Mouse (Mus musculus): ENCODE data around the gene Olfr1215. TPM values are rescaled to one million over a fixed set of nuclear protein-coding genes. Genes with fewer than 3 reads are reported as not detected.

Gene Olfr1215
- polyA plus RNA-seq, 1 experiment, result not detected

DNA sequence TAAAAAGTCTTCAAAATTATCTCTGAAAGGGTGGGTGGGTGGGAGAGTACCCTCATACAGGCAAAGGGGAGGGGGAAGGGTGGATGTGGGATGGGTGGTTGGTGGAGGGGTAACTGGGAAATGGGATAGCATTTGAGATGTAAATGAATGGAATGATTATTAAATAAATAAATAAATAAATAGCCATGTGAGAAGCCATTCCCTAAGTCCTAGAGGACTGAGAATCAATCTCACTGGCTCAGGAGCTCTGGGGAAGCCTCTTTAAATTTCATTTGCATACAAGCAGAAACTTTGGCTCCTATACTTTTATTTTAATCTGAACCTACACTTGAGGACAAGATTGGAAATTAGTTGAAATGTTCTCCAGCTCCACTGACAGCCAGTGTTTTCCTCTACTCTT, 53.1 kb downstream of the Olfr1215 start, which contains the start of gene Olfr1212:
Olfr1212 (plus strand) TSS at position 301 of the 400 bp plus-strand sequence.
- Histone ChIP-seq H3K79me2 (ENCODE audit: control insufficient read depth, insufficient read depth) (no peaks in the 10 kb centered on the region), H3K27me3 (ENCODE audit: control insufficient read depth, insufficient read depth, insufficient read length) (no peaks in the 10 kb centered on the region), H3ac (ENCODE audit: control insufficient read depth, insufficient read length, low read depth) (no peak within 1 kb of the TSS), H3K4me3 (ENCODE audit: insufficient read depth, poor library complexity, severe bottlenecking) (no peak within 1 kb of the TSS), H3K79me3 (ENCODE audit: low read depth) (no peaks in the 10 kb centered on the region), H3K36me3 (ENCODE audit: control insufficient read depth, insufficient read depth) (no peaks in the 10 kb centered on the region)
- no peak for TF ChIP-seq FOSL1 (IDR thresholded peaks at IDR 0.05; ENCODE audit: insufficient read depth, low read length, poor library complexity, severe bottlenecking)
- TF ChIP-seq MYOD1 (IDR thresholded peaks at IDR 0.05; ENCODE audit: control insufficient read depth, insufficient read length, low read depth), result no peak
- TF ChIP-seq USF1 (IDR thresholded peaks at IDR 0.05; ENCODE audit: low read depth), result no peak
- no peak for TF ChIP-seq CEBPB (IDR thresholded peaks at IDR 0.05; ENCODE audit: low read depth)
- no peak for TF ChIP-seq MAX (IDR thresholded peaks at IDR 0.05)
- TF ChIP-seq CTCF (IDR thresholded peaks at IDR 0.05; ENCODE audit: control insufficient read depth, insufficient read depth, insufficient read length), result no peak
- no peak for TF ChIP-seq MYOG (IDR thresholded peaks at IDR 0.05; ENCODE audit: control insufficient read depth, extremely low read depth, insufficient read length)

Other genes with a start within 250 kb of the Olfr1215 start
- gene Olfr1199, start 246.5 kb downstream of the Olfr1215 start, polyA plus RNA-seq (2012; fragmentation: generic; extraction: Trizol), result not detected
- not detected for gene Olfr1200, start 236.5 kb downstream of the Olfr1215 start, polyA plus RNA-seq (2012; fragmentation: generic; extraction: Trizol)
- gene Olfr1201, start 213.9 kb downstream of the Olfr1215 start, polyA plus RNA-seq (2012; fragmentation: generic; extraction: Trizol), result not detected
- not detected for gene Olfr1202, start 192.5 kb downstream of the Olfr1215 start, polyA plus RNA-seq (2012; fragmentation: generic; extraction: Trizol)
- not detected for gene Olfr1205, start 177.2 kb downstream of the Olfr1215 start, polyA plus RNA-seq (2012; fragmentation: generic; extraction: Trizol)
- not detected for gene Olfr1204, start 157.7 kb downstream of the Olfr1215 start, polyA plus RNA-seq (2012; fragmentation: generic; extraction: Trizol)
- not detected for gene Olfr1206, start 143.7 kb downstream of the Olfr1215 start, polyA plus RNA-seq (2012; fragmentation: generic; extraction: Trizol)
- gene Olfr1208, start 104.7 kb downstream of the Olfr1215 start, polyA plus RNA-seq (2012; fragmentation: generic; extraction: Trizol), result not detected
- not detected for gene Olfr1209, start 91.8 kb downstream of the Olfr1215 start, polyA plus RNA-seq (2012; fragmentation: generic; extraction: Trizol)
- not detected for gene Olfr1211, start 68.9 kb downstream of the Olfr1215 start, polyA plus RNA-seq (2012; fragmentation: generic; extraction: Trizol)
- gene Olfr1212, start 53.0 kb downstream of the Olfr1215 start, polyA plus RNA-seq (2012; fragmentation: generic; extraction: Trizol), result not detected
- not detected for gene Gm13762, start 26.7 kb downstream of the Olfr1215 start, polyA plus RNA-seq (2012; fragmentation: generic; extraction: Trizol)
- gene Olfr1214, start 14.3 kb downstream of the Olfr1215 start, polyA plus RNA-seq (2012; fragmentation: generic; extraction: Trizol), result not detected
- not detected for gene Olfr1216, start 11.4 kb upstream of the Olfr1215 start, polyA plus RNA-seq (2012; fragmentation: generic; extraction: Trizol)
- gene Olfr1217, start 25.1 kb upstream of the Olfr1215 start, polyA plus RNA-seq (2012; fragmentation: generic; extraction: Trizol), result not detected
- not detected for gene Olfr1218, start 54.2 kb upstream of the Olfr1215 start, polyA plus RNA-seq (2012; fragmentation: generic; extraction: Trizol)
- not detected for gene Olfr1219, start 76.5 kb upstream of the Olfr1215 start, polyA plus RNA-seq (2012; fragmentation: generic; extraction: Trizol)
- gene Olfr1220, start 99.9 kb upstream of the Olfr1215 start, polyA plus RNA-seq (2012; fragmentation: generic; extraction: Trizol), result not detected
- gene Olfr1221, start 110.3 kb upstream of the Olfr1215 start, polyA plus RNA-seq (2012; fragmentation: generic; extraction: Trizol), result not detected
- not detected for gene Olfr1222, start 126.1 kb upstream of the Olfr1215 start, polyA plus RNA-seq (2012; fragmentation: generic; extraction: Trizol)
- gene Olfr1223, start 144.6 kb upstream of the Olfr1215 start, polyA plus RNA-seq (2012; fragmentation: generic; extraction: Trizol), result not detected
- gene Olfr1224-ps1, start 157.1 kb upstream of the Olfr1215 start, polyA plus RNA-seq (2012; fragmentation: generic; extraction: Trizol), result not detected
- gene Olfr1225, start 167.7 kb upstream of the Olfr1215 start, polyA plus RNA-seq (2012; fragmentation: generic; extraction: Trizol), result not detected
- gene Olfr1226, start 193.1 kb upstream of the Olfr1215 start, polyA plus RNA-seq (2012; fragmentation: generic; extraction: Trizol), result not detected
- gene Olfr1228, start 247.1 kb upstream of the Olfr1215 start, polyA plus RNA-seq (2012; fragmentation: generic; extraction: Trizol), result not detected